Mouse (Mus musculus): ENCODE measurements around the gene Rdh1.
"Not testable (repeated sequence)": the region's sequence is repeated elsewhere in the genome, so short reads cannot be mapped to it uniquely, and the experiment has no call there.

Gene Rdh1

DNA sequence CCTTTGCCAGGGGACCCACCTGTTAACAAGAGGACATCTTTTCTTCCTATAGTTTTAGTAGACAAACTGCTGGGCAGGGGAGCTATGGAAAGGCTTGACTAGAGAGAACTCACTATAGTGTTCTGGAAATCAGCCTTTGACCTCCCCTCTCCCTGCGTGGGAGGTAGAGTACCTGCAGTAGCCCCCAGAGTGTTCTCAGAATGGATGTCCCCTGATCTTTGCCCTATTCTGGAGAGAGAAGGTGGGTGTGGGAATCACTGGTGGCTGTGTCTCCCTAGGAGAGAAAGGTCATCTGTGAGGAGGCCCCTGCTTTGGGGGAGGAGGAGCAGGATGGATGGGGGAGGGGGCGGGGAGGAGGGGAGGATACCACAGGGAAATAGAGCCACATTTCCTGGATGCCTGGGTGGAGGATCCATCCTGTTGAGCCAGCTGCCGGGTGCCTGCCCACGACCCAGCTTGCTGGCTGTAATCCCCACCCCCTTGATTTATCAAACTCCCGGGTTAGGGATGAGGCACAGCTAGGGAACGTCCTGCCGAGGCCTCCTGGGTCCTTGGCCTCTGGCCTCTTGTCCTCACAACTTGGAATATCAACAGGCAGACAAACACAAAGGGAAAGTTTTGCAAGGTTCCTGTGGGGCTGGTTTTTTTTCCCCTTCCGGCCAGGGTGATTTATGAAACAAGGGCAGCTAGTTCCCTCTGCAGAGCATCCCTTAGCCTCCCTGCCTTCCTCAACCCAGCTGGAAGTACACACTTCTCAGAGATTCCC is 10.5 kb upstream of the Rdh1 start:
- DNase-seq (ENCODE audit: low read depth, low spot score) = peak; percentile 59

DNA sequence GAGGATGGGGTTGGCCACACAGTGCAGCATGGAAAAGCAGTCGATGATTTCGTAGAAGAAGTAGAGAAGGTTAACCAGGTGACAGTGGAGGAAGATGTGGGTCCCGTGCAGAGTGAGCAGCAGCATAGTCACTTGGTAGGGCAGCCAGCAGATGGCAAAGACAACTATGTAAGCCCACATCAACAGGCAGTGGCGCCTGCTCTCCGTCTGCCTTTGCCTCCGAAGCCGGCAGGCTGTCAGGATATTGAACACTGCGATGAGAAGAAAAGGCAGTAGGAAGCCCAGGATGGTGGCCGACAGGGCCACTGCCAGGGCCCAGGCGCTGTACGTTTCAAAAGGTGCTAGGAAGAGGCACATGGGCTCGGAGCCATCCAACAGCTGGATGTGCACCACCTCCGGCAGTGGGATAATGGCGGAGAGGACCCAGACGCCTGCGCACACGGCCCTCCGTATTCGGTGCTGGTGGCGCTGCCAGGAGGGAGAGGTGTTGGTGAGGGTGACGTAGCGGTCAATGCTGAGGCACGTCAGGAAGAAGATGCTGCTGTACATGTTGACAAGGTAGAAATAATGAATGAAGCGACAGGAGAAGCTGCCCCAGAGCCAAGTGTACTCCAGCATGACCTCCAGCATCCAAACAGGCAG is 9.3 kb upstream of the Rdh1 start:
- DNase-seq (ENCODE audit: low read depth, low spot score) = no peak

DNA sequence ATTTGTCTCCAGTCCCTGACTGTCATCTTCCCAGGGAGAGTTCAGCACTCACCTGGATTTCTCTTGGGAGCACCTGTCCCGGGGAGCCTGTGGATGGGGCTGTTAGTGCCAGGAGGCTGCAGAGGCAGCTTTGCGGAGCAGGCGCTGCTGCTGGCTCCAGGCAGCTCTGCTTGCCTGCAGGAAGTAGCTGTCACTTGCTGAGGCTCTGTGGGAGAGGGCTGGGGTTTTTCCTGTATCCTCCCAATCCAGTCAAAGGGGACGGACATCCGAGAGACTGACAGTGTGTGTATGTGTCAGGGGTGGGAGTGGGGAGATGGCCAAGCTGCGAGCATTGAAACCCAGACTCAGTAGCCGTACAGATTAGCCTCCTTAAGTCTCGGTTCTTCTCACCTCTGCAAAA is 8.0 kb upstream of the Rdh1 start, which contains the start of gene Gpr182:
Gene Gpr182, minus strand, starts transcription at position 185 of the 400 bp plus-strand sequence.
- no peak for DNase-seq (ENCODE audit: low read depth, low spot score)

DNA sequence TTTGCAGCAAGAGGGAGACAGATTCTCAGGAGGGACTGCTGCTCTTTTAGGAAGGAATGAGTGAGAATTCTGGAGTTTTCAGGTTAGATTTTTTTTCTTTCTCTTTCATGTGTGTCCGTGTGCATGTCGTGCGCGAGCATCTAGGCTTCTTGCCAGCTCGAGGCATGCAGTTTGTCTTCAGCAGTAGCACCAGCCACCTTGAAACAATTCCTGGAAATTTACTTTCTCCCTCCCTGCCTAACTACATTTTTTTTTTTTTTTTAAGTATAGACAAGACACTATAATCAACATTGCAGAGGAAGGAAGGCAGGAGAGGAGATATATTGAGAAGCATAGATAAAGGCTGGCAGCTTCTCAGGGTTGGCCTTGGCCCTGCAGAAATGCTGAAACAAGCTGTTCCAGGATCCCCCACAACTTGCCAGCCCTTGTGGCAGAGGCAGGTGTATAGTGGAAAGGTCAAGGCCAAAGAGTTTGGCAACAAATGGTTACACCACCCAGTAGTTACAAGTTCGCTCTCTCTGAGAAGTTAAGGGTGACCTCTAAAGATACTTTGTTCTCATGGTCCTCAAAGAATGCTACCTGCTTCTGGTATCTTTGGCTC is 4.9 kb upstream of the Rdh1 start:
- no peak for DNase-seq (ENCODE audit: low read depth, low spot score)

DNA sequence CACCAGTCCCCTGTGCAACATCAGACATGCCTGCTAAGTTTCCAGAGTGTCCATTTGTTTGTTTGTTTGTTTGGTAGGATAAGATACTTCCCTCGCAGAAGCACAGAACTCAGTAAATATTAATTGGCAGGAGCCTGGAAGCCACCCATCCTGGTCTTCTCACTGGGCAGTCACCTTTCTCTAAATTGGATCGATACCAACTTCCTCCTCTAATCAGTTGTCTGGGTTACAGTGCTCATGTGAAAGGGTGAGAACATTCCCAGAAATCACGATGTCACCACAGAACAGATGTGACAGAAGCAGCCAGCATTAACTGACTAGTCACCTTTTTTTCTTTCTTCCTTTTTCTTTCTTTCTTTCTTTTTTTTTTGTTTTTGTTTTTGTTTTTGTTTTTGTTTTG is 4.3 kb upstream of the Rdh1 start:
- DNase-seq (ENCODE audit: low read depth, low spot score) = no peak

DNA sequence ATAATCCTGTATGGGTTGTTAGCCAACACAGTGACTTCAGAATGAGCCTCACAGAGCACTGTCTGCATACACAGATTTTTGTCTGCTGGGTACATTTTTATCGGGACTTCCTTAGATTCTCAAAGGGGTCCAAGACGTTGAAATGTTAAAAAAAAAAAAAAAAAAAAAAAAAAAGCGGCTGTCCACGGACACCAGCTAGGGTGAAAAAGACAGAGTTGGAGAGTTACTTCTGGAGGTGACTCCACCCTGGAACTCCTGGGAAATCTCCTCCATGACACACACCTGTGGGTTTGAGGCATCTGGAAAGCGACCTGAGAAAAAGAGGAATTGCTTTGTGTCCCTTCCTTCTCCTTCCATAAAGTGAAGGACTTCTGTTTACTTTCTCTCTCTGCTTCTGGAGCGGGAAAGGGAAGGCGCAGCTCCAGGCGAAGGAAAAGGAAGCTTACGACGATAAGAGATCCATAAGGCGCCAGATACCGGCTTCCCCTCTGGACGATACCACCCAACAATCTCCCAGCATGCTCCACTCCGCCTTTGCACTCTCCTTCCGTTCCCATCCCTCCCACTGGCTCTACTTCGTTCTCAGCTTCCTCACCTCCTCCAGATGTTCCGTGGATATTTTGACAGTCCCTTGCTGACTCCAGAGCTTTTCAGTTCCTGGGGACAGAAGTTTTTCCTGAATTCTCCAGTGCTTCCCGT is 3.6 kb upstream of the Rdh1 start:
- DNase-seq (ENCODE audit: low read depth, low spot score) = no peak

DNA sequence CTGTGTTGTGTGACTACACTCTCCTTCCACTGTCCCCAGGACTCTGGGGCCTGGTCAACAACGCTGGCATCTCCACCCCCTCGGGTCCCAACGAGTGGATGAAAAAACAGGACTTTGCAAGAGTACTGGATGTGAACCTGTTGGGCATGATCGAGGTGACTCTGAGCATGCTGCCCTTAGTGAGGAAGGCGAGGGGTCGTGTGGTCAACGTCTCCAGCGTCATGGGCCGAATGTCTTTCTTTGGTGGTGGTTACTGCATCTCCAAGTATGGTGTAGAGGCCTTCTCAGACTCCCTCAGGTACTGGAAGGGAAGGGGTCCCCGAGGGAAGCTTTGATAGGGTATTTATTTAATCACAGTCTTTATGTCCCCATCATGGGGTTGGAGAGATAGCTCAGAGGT is 3.4 kb downstream of the Rdh1 start:
- not testable (repeated sequence) for DNase-seq (ENCODE audit: low read depth, low spot score)

DNA sequence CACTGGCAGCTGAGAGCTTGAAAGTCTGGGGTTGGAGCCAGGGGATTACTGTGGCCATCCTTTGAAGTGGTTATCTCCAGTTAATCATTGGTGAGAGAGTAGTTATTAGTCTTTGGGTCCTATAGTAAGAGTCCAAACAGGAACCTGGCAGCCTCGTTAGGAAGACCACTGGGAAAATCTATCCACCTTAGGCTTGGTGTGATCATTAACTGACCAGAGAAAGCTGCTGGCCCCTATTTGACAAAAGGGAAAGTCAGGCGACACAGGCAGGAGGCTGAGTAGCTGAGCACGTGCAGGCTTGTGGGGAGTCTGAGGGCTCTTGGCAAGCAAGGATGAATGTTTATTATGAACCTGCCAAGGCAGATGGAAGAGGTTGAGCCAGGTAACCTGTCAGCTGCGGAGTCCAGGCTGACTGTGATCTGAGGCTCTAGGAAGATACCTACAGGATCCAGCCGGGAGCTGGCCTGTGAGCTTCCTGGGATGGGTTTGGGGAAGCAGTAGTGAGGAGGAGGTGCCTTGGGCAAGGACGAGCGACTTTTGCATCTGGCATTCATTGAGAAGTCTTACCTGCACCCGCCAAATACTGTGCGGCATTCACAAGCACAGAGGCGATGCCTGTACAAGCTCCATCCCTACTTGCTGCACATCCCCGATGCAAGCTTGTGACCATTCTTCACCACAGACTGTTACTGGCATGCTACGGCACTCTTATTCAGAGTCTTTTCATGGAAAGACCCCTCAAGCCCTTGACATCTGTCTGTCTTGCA is 4.6 kb downstream of the Rdh1 start:
- DNase-seq (ENCODE audit: low read depth, low spot score) = no peak

DNA sequence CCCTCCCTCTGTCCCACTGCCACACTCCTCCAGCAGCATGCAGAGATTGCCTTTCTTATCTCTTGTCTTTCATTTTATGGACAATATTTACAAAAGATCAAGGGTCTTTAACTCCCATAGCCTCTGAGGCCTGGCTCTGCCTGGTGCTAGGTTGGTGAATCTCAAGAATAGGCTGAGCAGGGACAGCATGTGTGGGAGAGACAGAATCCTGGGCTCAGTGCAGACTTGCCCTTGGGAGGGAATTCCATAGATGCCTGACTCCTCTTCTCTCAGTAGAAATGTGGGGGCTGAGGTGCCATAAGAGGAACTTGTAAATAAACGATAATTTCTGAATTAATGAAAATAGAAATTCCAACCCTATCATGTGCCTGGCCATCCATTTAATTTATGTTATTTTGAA is 7.0 kb downstream of the Rdh1 start:
- DNase-seq (ENCODE audit: low read depth, low spot score) = no peak

DNA sequence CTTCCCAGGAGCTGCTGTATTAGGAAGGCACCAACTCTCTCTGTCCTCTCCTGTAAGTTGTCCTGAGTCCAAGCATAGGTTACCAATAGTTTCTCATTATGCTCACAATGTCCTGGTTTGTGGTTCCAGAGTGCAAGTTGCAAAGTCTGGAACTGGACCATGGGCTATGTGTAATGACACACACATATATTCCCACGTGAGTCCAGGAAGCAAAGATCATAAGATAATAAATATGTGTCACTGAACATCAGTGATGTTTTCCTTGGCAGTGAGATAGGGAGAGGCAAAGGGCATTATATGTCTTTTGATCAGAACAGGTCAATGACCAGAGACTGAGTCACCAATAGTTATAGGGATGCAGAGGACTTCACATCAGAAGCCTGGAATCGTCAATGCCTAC is 16.5 kb downstream of the Rdh1 start, which contains the start of gene Rdh9:
Gene Rdh9, plus strand, starts transcription at position 376 of the 400 bp plus-strand sequence.
- DNase-seq (ENCODE audit: low read depth, low spot score) = no peak

DNA sequence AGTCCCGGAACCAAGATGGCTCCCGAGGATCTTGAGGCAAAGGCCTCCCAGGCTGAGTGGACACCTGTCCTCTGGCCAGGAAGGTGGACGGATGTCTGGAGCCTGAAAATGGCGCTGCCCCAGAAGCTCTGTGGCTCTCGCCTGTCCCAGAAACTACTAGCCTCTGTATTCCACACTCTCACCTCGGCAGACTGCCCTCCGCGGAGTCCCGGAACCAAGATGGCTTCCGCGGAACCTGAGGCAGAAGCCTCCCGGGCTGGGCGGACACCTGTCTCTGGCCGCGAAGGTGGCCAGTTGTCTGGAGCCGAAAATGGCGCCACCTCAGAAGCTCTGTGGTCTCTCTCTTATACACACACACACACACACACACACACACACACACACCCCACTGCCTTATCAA is 22.8 kb downstream of the Rdh1 start:
- DNase-seq (ENCODE audit: low read depth, low spot score) = not testable (repeated sequence)

DNA sequence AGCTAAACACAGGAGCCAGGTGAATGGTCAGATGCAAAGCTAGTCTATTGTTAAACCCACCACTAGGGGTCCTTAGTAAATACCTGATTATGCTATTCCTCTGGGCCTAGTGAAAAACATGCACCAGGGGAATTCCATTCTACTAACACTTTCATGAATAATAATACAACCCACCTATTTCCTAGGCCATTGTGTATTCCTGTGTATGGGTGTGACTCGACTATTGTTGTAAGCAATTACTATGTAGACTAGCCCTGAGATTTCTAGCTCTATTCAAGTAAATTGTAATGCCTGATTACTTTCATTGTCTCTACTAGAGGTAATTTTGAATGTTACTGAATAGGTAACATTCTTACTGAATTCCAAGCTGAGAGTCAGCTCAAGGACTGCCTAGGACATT is 25.9 kb downstream of the Rdh1 start:
- DNase-seq (ENCODE audit: low read depth, low spot score) = not testable (repeated sequence)

DNA sequence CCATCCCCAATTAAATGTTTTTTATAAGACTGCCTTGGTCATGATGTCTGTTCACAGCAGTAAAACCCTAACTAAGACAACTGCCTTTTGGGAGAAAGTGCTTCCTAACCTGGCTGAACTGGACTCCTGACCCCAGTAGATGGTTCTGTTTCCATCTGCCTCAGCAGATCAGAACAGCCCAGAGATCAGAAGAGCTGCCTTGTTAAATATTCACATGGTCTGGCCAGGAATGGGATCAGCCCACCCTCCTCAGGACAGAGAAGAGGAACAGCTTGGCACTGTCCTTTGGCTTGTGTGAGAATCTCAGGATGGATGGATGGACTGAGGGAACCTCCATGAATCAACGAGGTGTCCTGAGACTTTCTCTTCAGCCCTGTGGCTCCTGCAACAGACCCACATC is 39.8 kb downstream of the Rdh1 start:
- no peak for DNase-seq (ENCODE audit: low read depth, low spot score)

DNA sequence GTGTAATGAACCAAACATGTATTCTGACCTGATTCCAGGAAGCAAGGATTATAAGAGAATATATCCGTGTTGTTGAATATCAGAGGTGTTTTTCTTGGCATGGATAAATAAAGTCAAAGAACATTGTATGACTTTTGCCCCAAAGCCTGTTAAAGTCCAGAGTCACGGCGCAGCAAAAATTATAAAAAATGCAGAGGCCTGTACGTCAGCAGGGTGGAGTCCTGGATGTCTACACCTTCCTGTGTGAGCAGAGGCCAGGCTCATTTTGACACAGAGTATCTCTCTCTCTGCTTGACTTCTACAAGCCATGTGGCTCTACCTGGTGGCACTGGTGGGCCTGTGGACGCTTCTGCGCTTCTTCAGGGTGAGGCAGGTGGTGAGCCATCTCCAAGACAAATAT is 41.4 kb downstream of the Rdh1 start, which contains the start of gene Rdh16:
Gene Rdh16, plus strand, starts transcription at position 262 of the 400 bp plus-strand sequence.
- DNase-seq (ENCODE audit: low read depth, low spot score) = no peak

DNA sequence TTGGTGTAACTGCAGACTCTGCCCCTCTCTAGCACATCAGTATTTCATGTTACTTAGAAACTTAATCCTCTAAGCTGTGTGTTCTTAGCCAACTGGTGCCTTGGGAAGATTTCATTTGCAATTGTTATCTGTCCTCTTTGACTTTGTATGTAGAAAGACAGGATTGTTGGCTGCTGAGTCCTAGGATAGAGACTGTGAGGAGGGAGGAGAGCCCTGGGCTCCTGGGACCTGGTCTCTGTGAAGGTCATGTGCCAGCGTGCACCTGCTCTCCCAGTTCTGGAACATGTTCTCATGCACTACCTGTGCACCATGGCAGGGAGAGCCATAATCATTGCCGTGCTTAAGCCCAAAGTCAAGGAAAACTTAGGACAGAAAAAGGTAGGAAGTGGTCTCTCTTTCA is 42.1 kb downstream of the Rdh1 start:
- DNase-seq (ENCODE audit: low read depth, low spot score) = no peak

DNA sequence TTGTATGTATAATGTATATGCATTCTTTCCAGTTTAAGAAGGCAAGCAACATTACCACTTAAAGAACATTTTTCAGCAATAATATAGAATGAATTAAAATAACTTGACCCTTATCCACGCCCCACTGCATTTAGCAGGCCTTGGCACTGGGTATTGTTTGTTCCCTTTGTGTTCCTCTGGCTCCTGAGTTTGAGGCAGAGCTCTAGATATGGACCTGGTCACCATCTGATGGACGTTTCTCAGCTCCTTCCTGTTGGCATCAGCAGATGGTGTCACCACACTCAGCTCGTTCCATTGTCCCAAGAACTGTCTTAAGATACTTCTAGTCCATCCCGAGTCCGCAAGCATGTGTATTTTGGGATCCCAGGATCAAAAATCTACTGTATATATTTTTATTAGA is 42.7 kb downstream of the Rdh1 start:
- DNase-seq (ENCODE audit: low read depth, low spot score) = no peak

DNA sequence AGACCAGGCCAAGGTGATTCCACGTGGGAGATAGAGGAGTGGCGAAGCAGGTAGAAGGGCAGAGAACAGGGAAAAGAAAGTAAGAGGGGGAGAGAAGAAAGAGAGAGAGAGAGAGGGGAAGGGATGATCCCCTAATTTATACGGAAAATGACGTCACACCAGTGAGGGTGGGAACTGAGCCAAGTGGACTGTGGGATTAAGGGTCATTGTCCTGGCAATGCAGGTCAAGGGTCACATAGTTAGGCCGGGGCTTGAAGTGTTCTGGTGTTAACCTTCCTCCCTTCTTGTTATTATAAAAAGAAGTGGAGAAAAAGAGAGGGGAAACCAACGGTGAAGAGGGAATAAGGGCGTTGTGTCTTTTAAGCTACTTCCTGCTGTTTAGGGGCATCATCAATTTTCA is 44.9 kb downstream of the Rdh1 start:
- DNase-seq (ENCODE audit: low read depth, low spot score) = no peak

DNA sequence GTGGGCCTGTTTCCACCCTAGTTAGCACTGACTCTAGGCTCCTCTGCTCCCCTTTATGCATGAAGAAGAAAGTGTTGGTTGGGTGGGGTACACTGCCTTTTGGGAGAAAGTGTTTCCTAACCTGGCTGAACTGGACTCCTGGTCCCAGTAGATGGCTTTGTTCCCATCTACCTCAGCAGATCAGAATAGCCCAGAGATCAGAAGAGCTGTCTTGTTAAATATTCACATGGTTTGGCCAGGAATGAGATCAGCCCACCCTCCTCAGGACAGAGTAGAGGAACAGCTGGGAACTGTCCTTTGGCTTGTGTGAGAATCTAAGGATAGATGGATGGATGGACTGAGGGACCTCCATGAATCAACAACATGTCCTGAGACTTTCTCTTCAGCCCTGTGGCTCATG is 56.4 kb downstream of the Rdh1 start:
- no peak for DNase-seq (ENCODE audit: low read depth, low spot score)

DNA sequence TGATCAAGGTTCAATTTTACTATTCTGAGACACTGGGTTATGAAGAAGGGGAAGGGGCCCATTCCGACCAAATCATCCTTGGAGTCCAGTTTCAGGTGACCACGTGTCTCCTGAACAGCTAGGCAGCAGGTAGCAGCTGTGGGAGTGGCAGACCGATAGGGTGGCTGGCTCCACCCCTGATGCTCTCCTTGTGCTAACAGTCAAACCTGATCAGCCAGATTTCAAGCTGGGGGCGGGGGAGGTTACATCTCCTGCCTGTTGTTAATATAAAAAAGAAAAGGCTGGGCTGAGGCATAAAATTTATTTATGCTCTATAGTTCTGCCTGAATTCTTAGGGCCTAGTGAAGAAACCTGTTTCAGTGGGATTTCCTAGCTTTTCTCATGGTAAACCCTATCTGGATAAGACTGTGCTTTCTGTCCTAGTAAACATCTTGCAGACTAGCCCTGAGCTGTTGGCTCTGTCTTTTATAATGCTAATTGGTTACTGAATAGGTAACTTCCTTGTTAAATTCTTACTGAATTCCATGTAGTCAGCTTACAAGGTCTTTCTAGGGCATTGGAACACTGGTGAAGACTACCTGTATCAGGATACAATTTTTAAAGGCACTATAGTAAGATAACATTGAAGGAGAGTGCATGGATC is 57.9 kb downstream of the Rdh1 start:
- not testable (repeated sequence) for DNase-seq (ENCODE audit: low read depth, low spot score)
